Mouse (Mus musculus) stomach, postnatal 0 days (tissue): ENCODE results near the gene Maats1.

Experiments
- CTCF ChIP-seq: IDR thresholded peaks from 2 replicates; pipeline ENCODE4 v1.5.1; 2016; ENCODE audit warnings: antibody characterized with exemption, low read depth, mild to moderate bottlenecking, moderate library complexity
- EP300 ChIP-seq: optimal IDR thresholded peaks from 2 replicates; pipeline ENCODE3; 2016; ENCODE audit warnings: antibody characterized with exemption

DNA sequence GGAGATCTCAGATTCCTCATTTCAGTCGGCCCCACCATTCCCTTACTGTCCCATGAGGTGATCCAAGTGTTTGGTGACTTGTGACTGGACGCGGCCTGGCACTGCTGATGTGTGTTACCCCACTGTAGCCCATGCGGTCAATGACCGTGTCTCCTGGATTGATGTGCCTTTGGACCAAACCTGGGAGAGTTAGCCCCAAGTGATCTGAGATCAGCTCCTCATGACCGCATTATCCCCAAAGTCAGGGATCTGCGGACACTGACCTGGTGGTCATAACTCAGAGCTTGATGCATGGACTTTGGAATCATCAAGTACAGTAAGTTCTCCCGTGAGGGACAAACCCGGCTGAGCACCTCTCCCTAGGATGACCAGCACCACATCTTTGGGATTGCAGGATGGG lies 86.0 kb downstream of the Maats1 start:
- TF ChIP-seq CTCF (no peak), EP300 (no peak)
